Comparison of ENCODE assay signal across 10 mouse cellular contexts in the genomic region with DNA sequence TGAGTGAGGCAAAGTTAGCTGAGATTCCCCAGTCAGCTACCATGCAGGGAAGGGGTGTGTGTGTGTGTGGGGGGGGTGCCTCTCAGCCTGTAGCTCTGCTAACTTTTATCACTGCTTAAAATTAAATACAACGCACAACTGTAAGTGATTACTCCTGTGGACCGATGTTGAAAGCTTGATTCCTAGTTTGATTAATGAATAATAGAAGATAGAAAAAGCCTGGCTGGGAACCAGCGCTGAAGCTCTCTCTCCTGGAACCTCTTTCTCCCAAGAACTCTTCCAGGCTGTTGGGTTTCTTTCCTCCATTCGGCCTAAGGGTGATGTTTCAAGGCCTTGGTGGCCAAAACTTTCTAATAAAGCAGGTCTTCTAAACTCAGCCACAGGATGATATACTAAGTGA. TPM values are rescaled to one million over a fixed set of nuclear protein-coding genes. Genes with fewer than 3 reads are reported as not detected.
DNase-seq lines count a peak whose midpoint lies in the region; ATAC-seq and TF ChIP-seq lines count a peak whose summit lies in the region.
"Had no signal": no experiment of that assay in that cellular context is flagged by ENCODE, and none has a peak within 500 bp of the region (broad histone marks: within the 10 kb centered on the region; RNA-seq: fewer than 3 reads in every experiment).

No protein-coding gene starts in this region.

- 76% methylated on average over 4 of the region's 4 CpGs for WGBS in forebrain, embryonic 15.5 days
- WGBS in forebrain, embryonic 16.5 days: 86% methylated on average over 4 of the region's 4 CpGs
- WGBS in lung, embryonic 16.5 days: 27% methylated on average over 4 of the region's 4 CpGs
- 55% methylated on average over 4 of the region's 4 CpGs for WGBS in limb, embryonic 10.5 days
- 38% methylated on average over 4 of the region's 4 CpGs for WGBS in small intestine, adult 2 months

- no peak for DNase-seq in lung, postnatal 14 days
- no peak for DNase-seq in limb, embryonic 10.5 days (ENCODE audit: low spot score)
- DNase-seq in adrenal gland, adult 8-10 months: no peak
- DNase-seq in cerebellum, adult 11-12 months: no peak
- DNase-seq: B cell, adult 2 months had no signal

- H3K4me1 ChIP-seq in forebrain, embryonic 15.5 days: peaks cover 20% of the 10 kb centered on the region
- peaks cover 20% of the 10 kb centered on the region for H3K4me1 ChIP-seq in forebrain, embryonic 16.5 days (replicated peaks; ENCODE audit: control insufficient read depth, insufficient read depth, low read length)
- peaks cover 4% of the 10 kb centered on the region for H3K4me1 ChIP-seq in lung, embryonic 16.5 days (replicated peaks; ENCODE audit: control insufficient read depth, insufficient read depth, low read length)
- H3K4me1 ChIP-seq in limb, embryonic 10.5 days: peaks cover 73% of the 10 kb centered on the region
- H3K4me1 ChIP-seq in small intestine, adult 2 months (ENCODE audit: control insufficient read depth, insufficient read depth, insufficient read length, low read length): peaks cover 2% of the 10 kb centered on the region; the same call in 1 of the 2 replicates

- H3K27me3 ChIP-seq in forebrain, embryonic 15.5 days: no peaks in the 10 kb centered on the region
- H3K27me3 ChIP-seq in forebrain, embryonic 16.5 days (replicated peaks; ENCODE audit: control insufficient read depth, insufficient read depth, low read length): peaks cover 2% of the 10 kb centered on the region; the same call in 1 of the 2 replicates
- no peaks in the 10 kb centered on the region for H3K27me3 ChIP-seq in lung, embryonic 16.5 days (ENCODE audit: control insufficient read depth, insufficient read depth, low read depth, low read length)
- H3K27me3 ChIP-seq in limb, embryonic 10.5 days (ENCODE audit: low read depth, poor library complexity, severe bottlenecking): no peaks in the 10 kb centered on the region
- no peaks in the 10 kb centered on the region for H3K27me3 ChIP-seq in small intestine, adult 2 months (ENCODE audit: control insufficient read depth, insufficient read depth, low read length)

- no peak for ATAC-seq in forebrain, embryonic 15.5 days (replicated peaks)
- no peak for ATAC-seq in forebrain, embryonic 16.5 days
- ATAC-seq in lung, embryonic 16.5 days (ENCODE audit: low read depth): no peak

- no peak for TF ChIP-seq POLR2A in small intestine, adult 2 months (IDR thresholded peaks at IDR 0.05; ENCODE audit: low read depth, low read length)

- no peaks in the 10 kb centered on the region for H3K36me3 ChIP-seq in forebrain, embryonic 15.5 days
- H3K36me3 ChIP-seq in forebrain, embryonic 16.5 days (ENCODE audit: control insufficient read depth, insufficient read depth): no peaks in the 10 kb centered on the region
- H3K36me3 ChIP-seq in lung, embryonic 16.5 days (ENCODE audit: control insufficient read depth, insufficient read depth, low read length): no peaks in the 10 kb centered on the region
- no peaks in the 10 kb centered on the region for H3K36me3 ChIP-seq in limb, embryonic 10.5 days
- no peaks in the 10 kb centered on the region for H3K36me3 ChIP-seq in small intestine, adult 2 months (ENCODE audit: control insufficient read depth, insufficient read depth, low read length)

- no peaks in the 10 kb centered on the region for H3K9me3 ChIP-seq in forebrain, embryonic 15.5 days
- H3K9me3 ChIP-seq in forebrain, embryonic 16.5 days (ENCODE audit: control insufficient read depth, low read length): no peaks in the 10 kb centered on the region
- H3K9me3 ChIP-seq in lung, embryonic 16.5 days (ENCODE audit: control insufficient read depth, low read length): no peaks in the 10 kb centered on the region
- no peaks in the 10 kb centered on the region for H3K9me3 ChIP-seq in limb, embryonic 10.5 days (replicated peaks)

- H3K27ac ChIP-seq in forebrain, embryonic 15.5 days (replicated peaks): no peak overlapping the region
- H3K27ac ChIP-seq in forebrain, embryonic 16.5 days (ENCODE audit: low read length): no peak overlapping the region
- no peak overlapping the region for H3K27ac ChIP-seq in lung, embryonic 16.5 days (ENCODE audit: low read length)
- H3K27ac ChIP-seq in limb, embryonic 10.5 days: peak overlapping the region; percentile 97
- H3K27ac ChIP-seq in small intestine, adult 2 months (ENCODE audit: insufficient read depth, low read depth, low read length): peak overlapping the region; percentile 67

- no peak overlapping the region for H3K9ac ChIP-seq in forebrain, embryonic 15.5 days (replicated peaks)
- no peak overlapping the region for H3K9ac ChIP-seq in forebrain, embryonic 16.5 days (replicated peaks; ENCODE audit: low read depth, low read length)
- peak overlapping the region; percentile 50; the same call in 1 of the 2 replicates for H3K9ac ChIP-seq in lung, embryonic 16.5 days (ENCODE audit: low read length)

- no peak for TF ChIP-seq CTCF in small intestine, adult 2 months (IDR thresholded peaks at IDR 0.05; ENCODE audit: extremely low read depth, insufficient read length, insufficient replicate concordance, low read depth, low read length)

- no peak overlapping the region for H3K4me3 ChIP-seq in forebrain, embryonic 15.5 days
- H3K4me3 ChIP-seq in forebrain, embryonic 16.5 days (replicated peaks; ENCODE audit: low read length): no peak overlapping the region
- H3K4me3 ChIP-seq in lung, embryonic 16.5 days (ENCODE audit: low read length): peak overlapping the region; percentile 69; the same call in 1 of the 2 replicates
- peak overlapping the region; percentile 83 for H3K4me3 ChIP-seq in limb, embryonic 10.5 days
- H3K4me3 ChIP-seq in small intestine, adult 2 months (ENCODE audit: low read depth, low read length): no peak overlapping the region

- H3K4me2 ChIP-seq in forebrain, embryonic 15.5 days (replicated peaks): 0 out of 2 replicates have a peak overlapping the region, but pooled peaks have one; percentile 1
- H3K4me2 ChIP-seq in forebrain, embryonic 16.5 days (ENCODE audit: low read length): no peak overlapping the region; the same call in 1 of the 2 replicates
- H3K4me2 ChIP-seq in lung, embryonic 16.5 days (ENCODE audit: low read depth, low read length): peak overlapping the region; percentile 89

RNA-seq across cellular contexts. Expression of gene Tshz2, which starts 3.6 kb away (rescaled TPM):
- 9.0 and 9.4 TPM in 2 replicates for polyA plus RNA-seq in forebrain, embryonic 15.5 days (2015; fragmentation: Nextera tagmentation; extraction: Ambion mirVana)
- 6.1 and 12.0 TPM in 2 replicates for polyA plus RNA-seq in forebrain, embryonic 16.5 days (2015; fragmentation: Nextera tagmentation; extraction: Ambion mirVana)
- polyA plus RNA-seq in lung, embryonic 16.5 days (2015; fragmentation: Nextera tagmentation; extraction: Ambion mirVana): 6.7 and 7.2 TPM in 2 replicates
- 7.6 and 8.0 TPM in 2 replicates for polyA plus RNA-seq in limb, embryonic 10.5 days (2016; fragmentation: Nextera tagmentation; extraction: Ambion mirVana)
- 4.2 and 5.8 TPM in 2 replicates for polyA plus RNA-seq in small intestine, adult 2 months (2012; rRNA removed)
- 10 to 100 TPM; 40.4 to 58.6 (median 47.5) TPM for total RNA-seq in adrenal gland, adult 8-10 months (2022)

RNA-seq across cellular contexts. Expression of gene Gm11011, which starts 48.9 kb away (rescaled TPM):
- polyA plus RNA-seq in forebrain, embryonic 15.5 days (2015; fragmentation: Nextera tagmentation; extraction: Ambion mirVana): not detected in 2 replicates
- polyA plus RNA-seq in forebrain, embryonic 16.5 days (2015; fragmentation: Nextera tagmentation; extraction: Ambion mirVana): not detected in 2 replicates
- not detected in 2 replicates for polyA plus RNA-seq in lung, embryonic 16.5 days (2015; fragmentation: Nextera tagmentation; extraction: Ambion mirVana)
- not detected in 2 replicates for polyA plus RNA-seq in limb, embryonic 10.5 days (2016; fragmentation: Nextera tagmentation; extraction: Ambion mirVana)
- polyA plus RNA-seq in small intestine, adult 2 months (2012; rRNA removed): not detected in 2 replicates
- not detected for total RNA-seq in adrenal gland, adult 8-10 months (2022)
- polyA plus RNA-seq: liver, embryonic 16.5 days had no signal

Comparison
In these comparisons a context has a peak if more than half of its experiments do, and no peak if none do; other contexts are left out.
1. H3K27ac ChIP-seq: peak in limb, embryonic 10.5 days (single experiment) and small intestine, adult 2 months (single experiment); none in forebrain, embryonic 15.5 days (single experiment), forebrain, embryonic 16.5 days (single experiment) and lung, embryonic 16.5 days (single experiment).
2. H3K4me3 ChIP-seq: peak in lung, embryonic 16.5 days (single experiment) and limb, embryonic 10.5 days (single experiment); none in forebrain, embryonic 15.5 days (single experiment), forebrain, embryonic 16.5 days (single experiment) and small intestine, adult 2 months (single experiment).